Mouse (Mus musculus): ENCODE data around the gene Fgr. TPM values are rescaled to one million over a fixed set of nuclear protein-coding genes. Genes with fewer than 3 reads are reported as not detected.
A peak's percentile ranks its signal among the peaks of the same experiment; 100 is the strongest.

Fgr gene
- total and polyA plus RNA-seq, 3 experiments = 0.05 TPM; not detected in 2

- no peak for TF ChIP-seq TAL1 (conservative IDR thresholded peaks at IDR 0.05; ENCODE audit: low read depth, low read length)
- no peak for TF ChIP-seq GATA2 (IDR thresholded peaks at IDR 0.05; ENCODE audit: borderline replicate concordance, low read depth, low read length)
- no peak for TF ChIP-seq POLR2AphosphoS5 (IDR thresholded peaks at IDR 0.05; ENCODE audit: insufficient replicate concordance, low read depth, low read length)
- TF ChIP-seq GATA1 (IDR thresholded peaks at IDR 0.05; ENCODE audit: borderline replicate concordance, low read length) = no peak
- TF ChIP-seq CTCF (IDR thresholded peaks at IDR 0.05; ENCODE audit: low read depth, low read length) = no peak
- Histone ChIP-seq H3K36me3 (replicated peaks) (peaks cover 14% of the 10 kb centered on the region), H3K4me1 (ENCODE audit: insufficient read depth, low read depth, low read length) (peaks cover 22% of the 10 kb centered on the region), H3K9me3 (replicated peaks) (peaks cover 12% of the 10 kb centered on the region), H3K27me3 (ENCODE audit: insufficient read depth, low read length) (peaks cover 58% of the 10 kb centered on the region), H3K4me3 (ENCODE audit: low read depth, low read length) (no peak overlapping the region)
- no peak for DNase-seq (ENCODE audit: low spot score)
- no peak for ATAC-seq (ENCODE audit: extremely low read depth, insufficient number of reproducible peaks, low FRiP score, poor library complexity, severe bottlenecking)
Observed at GRCm38 (mm10) chr4:133037798-133038197, 63.9 kb downstream of the Fgr start.

- ATAC-seq (ENCODE audit: extremely low read depth, insufficient number of reproducible peaks, low FRiP score, poor library complexity, severe bottlenecking) (no peak), DNase-seq (ENCODE audit: low spot score) (no peak)
- Histone ChIP-seq H3K4me1 (ENCODE audit: insufficient read depth, low read depth, low read length) (peaks cover 29% of the 10 kb centered on the region), H3K27me3 (ENCODE audit: insufficient read depth, low read length) (peaks cover 65% of the 10 kb centered on the region), H3K4me3 (ENCODE audit: low read depth, low read length) (peak overlapping the region; percentile 31; the same call in 1 of the 2 replicates), H3K36me3 (replicated peaks) (peaks cover 14% of the 10 kb centered on the region), H3K9me3 (replicated peaks) (peaks cover 12% of the 10 kb centered on the region)
- no peak for TF ChIP-seq TAL1 (conservative IDR thresholded peaks at IDR 0.05; ENCODE audit: low read depth, low read length)
- no peak for TF ChIP-seq POLR2AphosphoS5 (IDR thresholded peaks at IDR 0.05; ENCODE audit: insufficient replicate concordance, low read depth, low read length)
- TF ChIP-seq GATA1 (IDR thresholded peaks at IDR 0.05; ENCODE audit: borderline replicate concordance, low read length) = no peak
- TF ChIP-seq GATA2 (IDR thresholded peaks at IDR 0.05; ENCODE audit: borderline replicate concordance, low read depth, low read length) = no peak
- no peak for TF ChIP-seq CTCF (IDR thresholded peaks at IDR 0.05; ENCODE audit: low read depth, low read length)
Observed at GRCm38 (mm10) chr4:133038521-133039115, 64.7 kb downstream of the Fgr start.

GRCm38 (mm10) chr4:133039116-133039819, 65.4 kb downstream of the Fgr start:
- peaks cover 66% of the 10 kb centered on the region for H3K27me3 ChIP-seq (ENCODE audit: insufficient read depth, low read length)
- peaks cover 13% of the 10 kb centered on the region for H3K36me3 ChIP-seq (replicated peaks)
- peaks cover 32% of the 10 kb centered on the region for H3K4me1 ChIP-seq (ENCODE audit: insufficient read depth, low read depth, low read length)
- no peak for TF ChIP-seq POLR2AphosphoS5 (IDR thresholded peaks at IDR 0.05; ENCODE audit: insufficient replicate concordance, low read depth, low read length)
- TF ChIP-seq GATA2 (IDR thresholded peaks at IDR 0.05; ENCODE audit: borderline replicate concordance, low read depth, low read length) = no peak
- no peak for TF ChIP-seq GATA1 (IDR thresholded peaks at IDR 0.05; ENCODE audit: borderline replicate concordance, low read length)
- TF ChIP-seq TAL1 (conservative IDR thresholded peaks at IDR 0.05; ENCODE audit: low read depth, low read length) = no peak
- no peak for TF ChIP-seq CTCF (IDR thresholded peaks at IDR 0.05; ENCODE audit: low read depth, low read length)
- no peak for DNase-seq (ENCODE audit: low spot score)
- H3K9me3 ChIP-seq (replicated peaks) = peaks cover 12% of the 10 kb centered on the region
- no peak for ATAC-seq (ENCODE audit: extremely low read depth, insufficient number of reproducible peaks, low FRiP score, poor library complexity, severe bottlenecking)
- peak overlapping the region; percentile 31; the same call in 1 of the 2 replicates for H3K4me3 ChIP-seq (ENCODE audit: low read depth, low read length)

- H3K9me3 ChIP-seq (replicated peaks) = peaks cover 12% of the 10 kb centered on the region
- H3K27me3 ChIP-seq (ENCODE audit: insufficient read depth, low read length) = peaks cover 67% of the 10 kb centered on the region
- peaks cover 9% of the 10 kb centered on the region for H3K36me3 ChIP-seq (replicated peaks)
- no peak overlapping the region for H3K4me3 ChIP-seq (ENCODE audit: low read depth, low read length)
- no peak for ATAC-seq (ENCODE audit: extremely low read depth, insufficient number of reproducible peaks, low FRiP score, poor library complexity, severe bottlenecking)
- TF ChIP-seq TAL1 (conservative IDR thresholded peaks at IDR 0.05; ENCODE audit: low read depth, low read length) = no peak
- TF ChIP-seq CTCF (IDR thresholded peaks at IDR 0.05; ENCODE audit: low read depth, low read length) = no peak
- TF ChIP-seq GATA2 (IDR thresholded peaks at IDR 0.05; ENCODE audit: borderline replicate concordance, low read depth, low read length) = no peak
- no peak for TF ChIP-seq GATA1 (IDR thresholded peaks at IDR 0.05; ENCODE audit: borderline replicate concordance, low read length)
- TF ChIP-seq POLR2AphosphoS5 (IDR thresholded peaks at IDR 0.05; ENCODE audit: insufficient replicate concordance, low read depth, low read length) = no peak
- peaks cover 28% of the 10 kb centered on the region for H3K4me1 ChIP-seq (ENCODE audit: insufficient read depth, low read depth, low read length)
- DNase-seq (ENCODE audit: low spot score) = no peak
Observed at GRCm38 (mm10) chr4:133039832-133040231, 65.9 kb downstream of the Fgr start.

GRCm38 (mm10) chr4:133040241-133040904, 66.5 kb downstream of the Fgr start:
- no peak for TF ChIP-seq CTCF (IDR thresholded peaks at IDR 0.05; ENCODE audit: low read depth, low read length)
- no peak for TF ChIP-seq TAL1 (conservative IDR thresholded peaks at IDR 0.05; ENCODE audit: low read depth, low read length)
- TF ChIP-seq GATA1 (IDR thresholded peaks at IDR 0.05; ENCODE audit: borderline replicate concordance, low read length) = no peak
- TF ChIP-seq POLR2AphosphoS5 (IDR thresholded peaks at IDR 0.05; ENCODE audit: insufficient replicate concordance, low read depth, low read length) = no peak
- TF ChIP-seq GATA2 (IDR thresholded peaks at IDR 0.05; ENCODE audit: borderline replicate concordance, low read depth, low read length) = no peak
- Histone ChIP-seq H3K36me3 (replicated peaks) (peaks cover 5% of the 10 kb centered on the region), H3K4me3 (ENCODE audit: low read depth, low read length) (no peak overlapping the region), H3K27me3 (ENCODE audit: insufficient read depth, low read length) (peaks cover 68% of the 10 kb centered on the region), H3K4me1 (ENCODE audit: insufficient read depth, low read depth, low read length) (peaks cover 34% of the 10 kb centered on the region), H3K9me3 (replicated peaks) (peaks cover 12% of the 10 kb centered on the region)
- DNase-seq (ENCODE audit: low spot score) = no peak
- ATAC-seq (ENCODE audit: extremely low read depth, insufficient number of reproducible peaks, low FRiP score, poor library complexity, severe bottlenecking) = no peak

- H3K4me3 ChIP-seq (ENCODE audit: low read depth, low read length) = no peak overlapping the region
- ATAC-seq (ENCODE audit: extremely low read depth, insufficient number of reproducible peaks, low FRiP score, poor library complexity, severe bottlenecking) (no peak), DNase-seq (ENCODE audit: low spot score) (no peak)
- H3K4me1 ChIP-seq (ENCODE audit: insufficient read depth, low read depth, low read length) = peaks cover 50% of the 10 kb centered on the region
- H3K36me3 ChIP-seq (replicated peaks) = peaks cover 2% of the 10 kb centered on the region
- TF ChIP-seq CTCF (IDR thresholded peaks at IDR 0.05; ENCODE audit: low read depth, low read length) (no peak), GATA1 (IDR thresholded peaks at IDR 0.05; ENCODE audit: borderline replicate concordance, low read length) (no peak), POLR2AphosphoS5 (IDR thresholded peaks at IDR 0.05; ENCODE audit: insufficient replicate concordance, low read depth, low read length) (no peak)
- H3K9me3 ChIP-seq (replicated peaks) = peaks cover 12% of the 10 kb centered on the region
- peaks cover 72% of the 10 kb centered on the region for H3K27me3 ChIP-seq (ENCODE audit: insufficient read depth, low read length)
Observed at GRCm38 (mm10) chr4:133042244-133042643, 68.3 kb downstream of the Fgr start.

Data from G1E (cell line).